Mouse (Mus musculus): ENCODE data around the gene Atg16l1.

Gene Atg16l1

GRCm38 (mm10) chr1:87755641-87756470, at the start of gene Atg16l1:
Gene Atg16l1 (plus strand): TSS chr1:87755870.
- in situ Hi-C loops (cut with MboI, MseI), result no loop called here

- in situ Hi-C loops (cut with MboI, MseI), result loop anchor here in 1 of 2 experiments (5.0 kb wide), 1 partner anchor 81 kb away; no protein-coding TSS in a partner anchor
Observed at GRCm38 (mm10) chr1:87706361-87706760, 49.3 kb upstream of the Atg16l1 start.

- in situ Hi-C loops (cut with MboI, MseI), result loop anchor here in 1 of 2 experiments (5.0 kb wide), 1 partner anchor 78 kb away; no protein-coding TSS in a partner anchor
Observed at GRCm38 (mm10) chr1:87709020-87709419, 46.6 kb upstream of the Atg16l1 start.

- in situ Hi-C loops (cut with MboI, MseI), result loop anchor here in 1 of 2 experiments (5.0 kb wide), 1 partner anchor 78 kb away; no protein-coding TSS in a partner anchor
Observed at GRCm38 (mm10) chr1:87709661-87710270, 45.9 kb upstream of the Atg16l1 start.

- in situ Hi-C loops (cut with MboI, MseI), result no loop called here
Observed at GRCm38 (mm10) chr1:87711938-87712613, 43.6 kb upstream of the Atg16l1 start.

- in situ Hi-C loops (cut with MboI, MseI), result no loop called here
Observed at GRCm38 (mm10) chr1:87712614-87712971, 43.1 kb upstream of the Atg16l1 start.

- in situ Hi-C loops (cut with MboI, MseI), result no loop called here
Observed at GRCm38 (mm10) chr1:87721382-87721781, 34.3 kb upstream of the Atg16l1 start.

- in situ Hi-C loops (cut with MboI, MseI), result no loop called here
Observed at GRCm38 (mm10) chr1:87722081-87722480, 33.6 kb upstream of the Atg16l1 start.

GRCm38 (mm10) chr1:87723351-87723750, 32.3 kb upstream of the Atg16l1 start:
- in situ Hi-C loops (cut with MboI, MseI), result no loop called here

GRCm38 (mm10) chr1:87729070-87729469, 26.6 kb upstream of the Atg16l1 start:
- in situ Hi-C loops (cut with MboI, MseI), result no loop called here

- in situ Hi-C loops (cut with MboI, MseI), result no loop called here
Observed at GRCm38 (mm10) chr1:87729850-87730249, 25.8 kb upstream of the Atg16l1 start.

- in situ Hi-C loops (cut with MboI, MseI), result no loop called here
Observed at GRCm38 (mm10) chr1:87730271-87730670, 25.4 kb upstream of the Atg16l1 start.

- in situ Hi-C loops (cut with MboI, MseI), result no loop called here
Observed at GRCm38 (mm10) chr1:87733212-87733611, 22.5 kb upstream of the Atg16l1 start.

GRCm38 (mm10) chr1:87734153-87734552, 21.5 kb upstream of the Atg16l1 start:
- in situ Hi-C loops (cut with MboI, MseI), result no loop called here

GRCm38 (mm10) chr1:87740584-87741290, 14.9 kb upstream of the Atg16l1 start:
- in situ Hi-C loops (cut with MboI, MseI), result no loop called here

- in situ Hi-C loops (cut with MboI, MseI), result no loop called here
Observed at GRCm38 (mm10) chr1:87749360-87749973, 6.2 kb upstream of the Atg16l1 start.

GRCm38 (mm10) chr1:87763821-87764220, 8.2 kb downstream of the Atg16l1 start:
- in situ Hi-C loops (cut with MboI, MseI), result loop anchor here in 1 of 2 experiments (10.0 kb wide), 1 partner anchor 539 kb away; no protein-coding TSS in a partner anchor

GRCm38 (mm10) chr1:87765741-87766140, 10.1 kb downstream of the Atg16l1 start:
- in situ Hi-C loops (cut with MboI, MseI), result loop anchor here in 1 of 2 experiments (10.0 kb wide), 1 partner anchor 541 kb away; no protein-coding TSS in a partner anchor

- in situ Hi-C loops (cut with MboI, MseI), result loop anchor here in 1 of 2 experiments (10.0 kb wide), 1 partner anchor 541 kb away; no protein-coding TSS in a partner anchor
Observed at GRCm38 (mm10) chr1:87766233-87766632, 10.6 kb downstream of the Atg16l1 start.

- in situ Hi-C loops (cut with MboI, MseI), result loop anchor here in 1 of 2 experiments (10.0 kb wide), 1 partner anchor 544 kb away; no protein-coding TSS in a partner anchor
Observed at GRCm38 (mm10) chr1:87769263-87769662, 13.6 kb downstream of the Atg16l1 start.

GRCm38 (mm10) chr1:87770486-87770885, 14.8 kb downstream of the Atg16l1 start:
- in situ Hi-C loops (cut with MboI, MseI), result no loop called here

Data from T-helper 17 cell (primary cell).